Mouse (Mus musculus) cerebellum, adult 11 months (tissue): ENCODE results near the gene Gas2l3.

Experiments
- DNase-seq: peaks from one replicate; pipeline ENCODE4 v3.0.0; 2022

Gene Gas2l3

GRCm38 (mm10) chr10:89443623-89444151, at the start of gene Gas2l3:
TSS of gene Gas2l3 (minus strand) at chr10:89443967.
- DNase-seq: peak; percentile 52

GRCm38 (mm10) chr10:89491321-89491720, 47.6 kb upstream of the Gas2l3 start:
- no peak for DNase-seq

- DNase-seq: no peak
Measured at GRCm38 (mm10) chr10:89490250-89490649, 46.5 kb upstream of the Gas2l3 start.

GRCm38 (mm10) chr10:89489459-89489858, 45.7 kb upstream of the Gas2l3 start:
- no peak for DNase-seq

- DNase-seq: no peak
Measured at GRCm38 (mm10) chr10:89486995-89487742, 43.4 kb upstream of the Gas2l3 start.

GRCm38 (mm10) chr10:89484907-89485306, 41.1 kb upstream of the Gas2l3 start:
- DNase-seq: no peak

GRCm38 (mm10) chr10:89483812-89484602, 40.2 kb upstream of the Gas2l3 start:
- no peak for DNase-seq

GRCm38 (mm10) chr10:89483113-89483512, 39.3 kb upstream of the Gas2l3 start:
- no peak for DNase-seq

- no peak for DNase-seq
Measured at GRCm38 (mm10) chr10:89482142-89482681, 38.4 kb upstream of the Gas2l3 start.

GRCm38 (mm10) chr10:89481638-89482037, 37.9 kb upstream of the Gas2l3 start:
- DNase-seq: no peak

- DNase-seq: no peak
Measured at GRCm38 (mm10) chr10:89478766-89479165, 35.0 kb upstream of the Gas2l3 start.

- no peak for DNase-seq
Measured at GRCm38 (mm10) chr10:89470596-89471353, 27.0 kb upstream of the Gas2l3 start.

- no peak for DNase-seq
Measured at GRCm38 (mm10) chr10:89464760-89465405, 21.1 kb upstream of the Gas2l3 start.

GRCm38 (mm10) chr10:89462890-89463289, 19.1 kb upstream of the Gas2l3 start:
- DNase-seq: no peak

- DNase-seq: peak; percentile 57
Measured at GRCm38 (mm10) chr10:89461856-89462507, 18.2 kb upstream of the Gas2l3 start.

GRCm38 (mm10) chr10:89460972-89461371, 17.2 kb upstream of the Gas2l3 start:
- DNase-seq: no peak

GRCm38 (mm10) chr10:89458770-89459169, 15.0 kb upstream of the Gas2l3 start:
- DNase-seq: no peak

- DNase-seq: no peak
Measured at GRCm38 (mm10) chr10:89453794-89454193, 10.0 kb upstream of the Gas2l3 start.

- DNase-seq: no peak
Measured at GRCm38 (mm10) chr10:89453068-89453641, 9.4 kb upstream of the Gas2l3 start.

GRCm38 (mm10) chr10:89450411-89450810, 6.6 kb upstream of the Gas2l3 start:
- DNase-seq: peak; percentile 4

GRCm38 (mm10) chr10:89444381-89444780, 614 bp upstream of the Gas2l3 start:
- DNase-seq: no peak
